Mouse (Mus musculus): Measurements from ENCODE around the gene Ttc7b. TPM values are rescaled to one million over a fixed set of nuclear protein-coding genes. Genes with fewer than 3 reads are reported as not detected.

Gene Ttc7b
- total RNA-seq, 2 experiments from 2014 or later, result 138 to 139 TPM

DNA sequence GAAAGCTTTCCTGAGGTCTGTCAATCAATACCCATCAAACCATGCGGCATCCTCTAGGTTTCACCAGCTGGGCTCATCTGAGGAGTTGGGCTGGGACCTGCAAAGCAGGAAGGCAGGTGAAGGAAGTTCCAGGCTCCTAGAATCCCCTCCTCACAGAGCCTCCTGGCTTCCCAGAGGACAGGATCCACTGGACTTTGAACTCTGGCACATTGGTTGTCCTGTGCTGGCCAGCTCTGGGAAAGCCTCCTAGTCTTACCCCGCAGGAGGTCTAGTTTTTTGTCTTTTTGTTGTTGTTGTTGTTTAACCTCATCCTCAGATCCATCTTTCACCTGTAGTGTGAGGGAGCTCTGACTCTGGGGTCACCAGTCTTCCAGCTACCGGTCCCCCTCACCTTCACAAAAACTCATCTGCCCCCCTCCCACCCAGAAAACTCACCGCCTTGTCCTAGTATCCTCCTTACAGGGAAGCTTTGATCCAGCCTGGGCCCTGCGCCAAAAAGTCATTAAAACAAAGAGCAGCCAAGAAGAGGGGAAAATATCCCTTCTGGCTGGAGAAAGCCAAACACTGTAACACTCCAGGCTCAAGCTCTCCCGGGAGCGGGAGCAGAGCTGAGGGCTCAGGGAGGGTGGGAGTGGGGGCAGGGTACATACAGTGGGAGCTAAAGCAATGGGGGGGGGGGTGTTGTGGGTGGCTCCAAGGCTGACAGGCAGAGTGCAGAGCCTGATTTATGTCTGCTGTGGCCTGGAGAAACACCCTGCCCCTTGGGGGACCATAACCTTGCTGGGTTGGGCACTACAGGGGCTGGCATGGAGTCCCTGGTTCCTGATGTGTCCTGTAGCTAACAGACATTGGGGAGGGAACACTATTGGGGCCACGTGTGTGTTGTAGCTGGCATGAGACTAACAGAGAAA, 231.1 kb downstream of the Ttc7b start:
- peak; percentile 62 to 85 for DNase-seq
- intact Hi-C loops (cut with DNase I), result no loop called here

DNA sequence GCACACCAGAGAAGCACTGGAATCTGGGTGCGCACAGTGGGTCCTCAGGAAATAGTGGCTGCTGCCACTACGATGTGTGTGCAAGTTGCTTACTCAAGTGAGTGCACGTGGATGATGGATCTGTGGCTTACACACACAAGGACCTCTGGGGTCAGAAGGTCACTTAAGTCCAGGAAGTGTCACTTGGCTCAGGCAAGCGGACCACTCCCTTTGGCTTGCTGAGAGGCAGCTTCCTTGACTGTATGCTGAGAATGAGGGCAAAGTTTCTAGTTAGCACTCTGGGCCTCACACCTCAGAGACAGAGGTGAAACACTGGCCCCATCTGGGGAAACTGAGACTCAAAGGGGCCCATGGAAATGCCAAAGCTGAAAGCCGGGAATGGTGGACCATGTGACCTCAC, 232.6 kb downstream of the Ttc7b start:
- DNase-seq, result no peak
- intact Hi-C loops (cut with DNase I), result no loop called here

DNA sequence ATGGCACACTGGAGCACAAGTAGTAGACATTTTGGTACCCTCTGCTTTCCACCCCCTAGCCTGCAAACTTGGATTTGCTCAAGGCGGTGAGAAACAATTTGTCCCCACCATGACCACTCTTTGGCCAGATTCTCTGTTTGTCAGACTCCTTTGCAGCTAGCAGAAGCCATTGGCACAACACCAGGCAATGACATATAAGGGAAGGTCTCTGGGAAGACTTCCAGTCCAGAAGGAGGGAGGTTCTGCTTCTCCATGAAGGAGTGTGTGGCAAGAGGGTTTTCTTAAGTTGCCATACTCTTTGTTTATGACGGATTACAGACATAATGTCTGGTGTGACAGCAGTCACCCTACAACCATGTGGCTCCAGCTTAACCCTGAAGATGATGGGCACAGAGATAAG, 233.1 kb downstream of the Ttc7b start:
- intact Hi-C loops (cut with DNase I), result no loop called here
- no peak for DNase-seq

DNA sequence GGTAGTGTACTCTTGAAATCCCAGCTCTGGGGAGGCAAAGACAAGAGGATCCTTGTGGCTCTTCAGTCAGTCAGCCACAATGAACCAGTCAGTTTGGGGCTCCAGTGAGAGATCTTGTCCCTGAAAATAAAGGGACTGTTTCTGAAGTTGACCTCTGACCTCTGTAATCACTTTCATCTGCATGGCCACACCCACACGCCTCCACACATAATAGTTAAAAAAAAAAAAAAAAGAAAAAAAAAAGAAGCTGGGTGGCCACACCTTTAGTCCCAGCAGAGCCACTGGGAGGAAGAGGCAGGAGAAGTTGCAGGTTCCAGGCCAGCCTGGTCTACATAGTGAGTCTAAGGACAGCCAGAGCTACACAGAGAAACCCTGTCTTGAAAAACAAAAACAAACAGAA, 237.3 kb downstream of the Ttc7b start:
- no peak for DNase-seq
- intact Hi-C loops (cut with DNase I), result no loop called here

DNA sequence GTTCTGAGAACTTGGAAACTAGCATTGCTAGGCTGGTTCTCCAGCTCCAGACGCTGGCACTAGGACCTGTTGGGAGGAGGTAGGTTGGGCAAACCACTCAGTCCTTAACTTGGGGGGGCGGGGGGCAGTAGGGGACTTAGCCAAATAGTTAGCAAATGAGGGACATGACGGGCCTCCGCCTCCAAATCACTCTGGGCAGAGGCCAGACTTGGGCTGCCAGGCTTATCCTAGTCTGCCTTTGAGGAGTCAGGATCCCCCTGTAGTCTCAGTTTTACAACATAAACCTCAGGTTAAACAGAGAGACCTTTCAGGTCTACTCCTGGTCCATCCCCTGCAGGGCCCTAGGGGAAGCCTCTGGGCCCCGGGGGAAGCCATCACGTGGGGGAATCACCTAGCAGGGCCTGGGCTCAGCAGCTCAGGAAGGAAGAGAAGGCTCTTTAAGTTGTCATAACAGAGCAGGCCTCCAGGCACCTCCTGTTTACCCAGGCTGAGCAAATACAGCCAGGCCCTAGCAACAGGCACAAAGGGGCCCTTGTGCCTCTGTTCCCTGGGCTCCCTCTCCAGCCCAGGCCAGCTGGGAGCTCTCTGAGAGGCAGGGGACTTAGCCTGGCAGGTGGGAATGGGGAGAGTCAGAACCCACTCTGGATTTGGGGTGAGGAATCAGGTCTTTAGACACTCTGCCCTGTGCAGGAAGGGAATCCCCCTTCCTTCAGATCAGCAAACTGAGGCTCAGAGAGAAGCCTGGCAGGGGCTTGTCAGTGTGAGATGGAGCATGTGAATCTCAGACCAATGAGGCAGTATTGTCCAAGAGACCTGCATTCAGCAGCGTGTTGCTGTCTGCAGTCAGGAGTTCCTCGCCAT, 238.4 kb downstream of the Ttc7b start:
- no peak for DNase-seq

DNA sequence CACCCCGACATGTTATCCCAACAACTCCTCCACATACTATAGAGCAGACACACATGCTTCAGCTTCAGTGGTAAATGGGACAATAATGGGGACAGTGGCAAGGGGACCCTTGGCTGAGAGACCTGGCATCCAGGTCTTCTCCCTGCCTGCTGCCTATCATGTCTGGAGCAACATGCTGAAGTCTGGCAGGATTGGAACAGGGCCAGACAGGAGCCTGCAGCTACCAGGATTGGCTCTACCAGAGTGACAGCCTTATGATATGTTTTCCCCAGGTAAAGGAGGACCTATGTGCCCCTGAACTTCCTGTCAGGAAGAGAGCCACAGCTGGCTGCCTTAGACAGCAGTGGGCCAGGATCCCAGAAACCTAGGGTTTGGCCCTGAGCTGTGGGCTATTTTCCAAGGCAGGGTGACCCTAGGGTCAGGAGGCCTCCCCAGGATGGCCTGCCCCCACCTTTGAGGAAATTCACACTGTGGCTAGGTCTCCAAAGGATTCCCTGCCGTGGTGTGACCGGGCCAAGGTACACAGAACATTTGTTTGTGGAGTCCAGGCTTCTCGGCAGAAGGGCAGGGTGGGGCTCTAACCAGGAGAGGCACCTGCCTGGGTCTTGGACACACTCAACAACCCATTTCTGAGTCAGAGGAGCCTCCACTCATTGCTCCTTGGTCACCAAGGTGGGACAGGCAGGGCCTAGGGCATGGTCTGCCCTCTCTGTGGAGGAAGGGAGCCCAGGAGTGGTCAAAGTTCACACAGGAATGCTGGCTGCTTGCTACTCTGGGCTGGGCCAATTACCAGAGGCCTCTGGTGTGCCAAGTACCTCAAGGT, 239.4 kb downstream of the Ttc7b start:
- no peak for DNase-seq
- intact Hi-C loops (cut with DNase I), result no loop called here

More for the DNA sequence above, 238.4 kb downstream of the Ttc7b start:
- intact Hi-C loops (cut with DNase I), result no loop called here

DNA sequence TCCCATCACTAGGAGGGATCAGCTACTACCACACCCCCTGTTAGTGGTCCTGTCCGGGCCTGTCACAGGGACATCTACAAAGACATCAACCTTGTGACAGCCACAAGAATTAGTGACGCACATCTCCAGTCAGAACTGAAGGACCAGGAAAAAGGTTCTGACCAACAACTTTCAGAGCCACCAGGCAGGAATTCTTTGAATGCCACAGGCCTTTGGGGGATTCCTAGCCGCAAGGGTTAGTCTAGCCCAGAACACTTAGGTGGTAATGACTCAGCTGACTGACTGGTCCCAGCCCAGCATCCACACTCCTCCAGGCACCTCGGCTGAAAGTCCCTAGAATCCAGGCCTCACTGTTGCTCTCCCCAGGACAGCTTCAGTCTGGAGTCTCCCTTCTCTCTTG, 240.7 kb downstream of the Ttc7b start:
- intact Hi-C loops (cut with DNase I), result no loop called here
- DNase-seq, result no peak

DNA sequence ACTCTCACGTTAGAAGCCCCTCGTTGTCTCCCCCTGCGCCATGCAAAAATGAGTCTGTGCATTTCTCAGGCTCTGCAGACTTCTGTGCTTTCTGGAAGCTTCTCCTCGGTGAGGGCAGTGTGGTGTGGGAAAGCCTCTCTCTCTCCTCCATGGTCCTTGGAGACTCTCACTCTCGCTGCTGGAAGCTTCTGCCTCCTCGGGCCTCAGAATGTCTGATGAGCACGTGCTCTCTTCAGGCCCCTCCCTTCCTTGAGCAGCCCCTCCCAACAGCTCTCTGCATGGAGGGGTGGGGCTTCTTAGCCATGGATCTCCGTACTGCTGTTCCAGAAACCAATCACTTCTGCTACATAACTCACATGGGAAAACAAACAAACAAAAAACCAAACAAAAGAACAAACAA, 242.3 kb downstream of the Ttc7b start:
- intact Hi-C loops (cut with DNase I), result no loop called here
- no peak for DNase-seq

DNA sequence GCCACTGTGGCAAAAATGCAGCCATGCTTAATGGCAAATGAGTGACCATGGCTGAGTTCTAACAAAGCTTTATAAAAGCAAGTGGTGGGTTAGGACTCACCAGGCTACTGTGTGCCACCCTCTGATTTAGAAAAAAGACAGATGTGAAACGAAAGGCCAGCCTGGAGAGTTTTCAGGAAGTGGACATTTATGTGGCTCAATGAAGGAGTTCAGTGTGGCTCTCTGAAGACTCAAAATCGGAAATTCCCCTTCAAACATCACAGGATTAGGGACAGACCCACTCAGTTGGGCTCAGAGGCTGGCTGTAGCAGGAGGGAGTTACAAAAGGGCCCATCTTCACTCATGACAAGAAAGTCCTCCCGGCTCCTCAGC, 243.1 kb downstream of the Ttc7b start:
- intact Hi-C loops (cut with DNase I), result no loop called here
- DNase-seq, result no peak

DNA sequence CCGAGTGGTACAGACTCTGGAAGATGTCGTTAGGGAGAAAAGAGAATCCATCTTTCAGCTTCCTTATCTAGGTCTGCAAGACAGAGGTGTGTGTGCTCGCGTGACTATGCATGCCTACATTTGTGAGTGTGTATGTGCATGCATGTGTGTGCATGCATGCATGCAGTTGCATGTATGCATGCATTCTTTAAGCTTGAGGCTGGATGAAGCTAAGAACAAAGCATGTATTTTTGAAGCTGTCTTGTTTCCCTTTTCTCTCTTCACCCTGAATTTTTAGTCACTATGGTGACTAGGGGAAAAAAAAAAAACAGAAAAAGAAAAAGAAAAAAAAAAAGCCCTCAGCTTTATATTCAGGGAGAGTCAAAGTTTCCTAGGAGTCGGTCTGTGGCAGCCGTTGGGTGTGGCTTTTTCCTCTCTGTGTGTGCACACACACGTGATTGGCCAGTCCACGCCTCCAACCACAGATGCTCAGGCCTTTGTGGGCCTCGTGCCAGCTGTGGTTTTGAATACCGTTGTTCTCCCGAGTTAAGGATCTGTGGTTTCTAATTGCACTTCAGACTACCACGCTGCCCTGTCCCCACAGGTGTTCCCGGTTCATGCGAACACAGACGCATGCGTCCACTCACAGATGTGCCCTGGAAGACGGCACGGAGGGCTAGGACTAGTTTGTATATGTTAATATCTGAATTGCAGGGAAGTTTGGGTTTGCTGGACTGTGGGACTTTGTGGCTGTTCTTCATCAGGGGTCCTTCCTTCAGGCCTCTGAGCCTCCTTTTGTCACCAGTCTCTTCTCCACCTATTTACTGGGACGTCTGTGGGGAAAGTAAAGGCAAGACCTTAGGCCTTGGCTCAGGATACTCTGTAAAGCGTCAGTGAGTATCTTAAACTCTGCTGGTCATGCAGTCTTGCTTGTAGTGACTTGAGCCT, 243.8 kb downstream of the Ttc7b start:
- intact Hi-C loops (cut with DNase I), result no loop called here
- DNase-seq, result peak; percentile 69 to 81

DNA sequence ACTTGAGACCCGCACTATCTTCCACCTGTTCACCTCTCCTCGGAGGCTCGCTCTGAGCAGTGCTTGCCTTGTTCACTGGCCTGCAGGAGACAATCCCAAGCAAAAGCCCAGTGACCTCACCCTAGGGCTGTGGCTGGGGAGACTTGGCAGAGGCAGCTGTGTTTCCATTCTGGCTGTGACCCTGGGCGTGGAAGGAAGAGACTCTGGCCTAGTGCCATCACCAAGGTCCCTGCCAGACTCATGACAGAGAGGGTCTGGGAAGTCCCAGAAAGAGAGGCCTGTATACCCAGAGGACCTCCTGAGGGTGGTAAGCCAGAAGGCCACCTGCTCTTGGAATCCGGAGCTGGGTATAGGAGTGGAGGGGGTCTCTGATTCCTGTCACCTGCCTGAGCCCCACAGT, 244.8 kb downstream of the Ttc7b start:
- intact Hi-C loops (cut with DNase I), result loop anchor here (1.0 kb wide), 1 partner anchor 56 kb away; no protein-coding TSS in a partner anchor
- peak; percentile 87 for DNase-seq

DNA sequence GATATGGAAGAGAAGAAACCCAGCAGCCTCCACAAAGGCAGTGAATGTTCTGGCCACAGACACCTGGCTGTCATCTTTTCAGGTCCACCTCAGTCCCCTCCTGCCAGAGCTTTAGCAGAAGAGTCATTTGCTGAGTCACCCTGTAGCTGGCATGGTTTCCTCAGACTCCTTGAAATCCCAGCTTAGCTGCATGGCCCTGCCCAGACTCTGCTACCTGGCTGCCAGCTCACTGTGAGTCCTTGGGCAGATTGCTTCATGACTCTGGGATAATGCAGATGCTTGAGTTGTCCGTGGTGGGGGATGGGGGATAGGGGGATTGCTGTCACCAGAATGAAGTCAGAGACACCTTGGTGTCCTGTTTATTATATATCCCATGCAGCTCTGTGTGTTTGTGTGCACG, 247.6 kb downstream of the Ttc7b start:
- intact Hi-C loops (cut with DNase I), result no loop called here

DNA sequence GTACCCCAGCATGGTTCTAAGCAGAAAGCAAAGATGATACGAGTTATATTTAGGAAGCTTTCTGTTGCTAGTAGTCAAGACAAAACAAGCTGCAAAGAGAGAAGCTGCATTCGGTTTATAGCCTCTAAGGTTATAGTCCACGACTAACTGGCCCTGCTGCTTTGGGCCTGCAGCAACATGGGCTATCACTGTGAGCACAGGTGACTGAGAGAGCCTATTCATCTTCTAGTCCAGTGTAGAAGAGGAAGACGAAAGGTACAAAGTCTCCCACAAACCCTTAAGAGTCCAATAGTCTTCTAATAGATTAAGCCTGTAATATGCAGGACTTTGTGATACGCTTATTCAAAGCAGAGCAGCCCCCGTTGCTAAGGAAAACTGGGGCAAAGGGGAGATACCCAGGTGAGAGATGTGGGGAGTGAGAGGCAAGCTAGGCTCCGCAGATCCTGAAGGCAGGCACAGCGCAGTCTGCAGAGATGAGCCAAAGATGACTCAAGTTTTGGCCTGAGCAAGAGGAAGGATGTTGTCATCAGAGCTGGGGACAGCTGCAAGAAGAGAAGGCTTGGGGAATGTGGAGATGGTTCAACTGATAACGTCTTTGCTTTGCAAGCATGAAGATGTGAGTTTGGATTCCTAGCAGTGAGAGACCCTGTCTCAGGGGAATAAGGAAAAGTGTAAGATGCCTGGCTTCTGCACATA, 250.5 kb downstream of the Ttc7b start:
- no peak for DNase-seq
- intact Hi-C loops (cut with DNase I), result no loop called here

More for the DNA sequence above, 247.6 kb downstream of the Ttc7b start:
- DNase-seq, result no peak

DNA sequence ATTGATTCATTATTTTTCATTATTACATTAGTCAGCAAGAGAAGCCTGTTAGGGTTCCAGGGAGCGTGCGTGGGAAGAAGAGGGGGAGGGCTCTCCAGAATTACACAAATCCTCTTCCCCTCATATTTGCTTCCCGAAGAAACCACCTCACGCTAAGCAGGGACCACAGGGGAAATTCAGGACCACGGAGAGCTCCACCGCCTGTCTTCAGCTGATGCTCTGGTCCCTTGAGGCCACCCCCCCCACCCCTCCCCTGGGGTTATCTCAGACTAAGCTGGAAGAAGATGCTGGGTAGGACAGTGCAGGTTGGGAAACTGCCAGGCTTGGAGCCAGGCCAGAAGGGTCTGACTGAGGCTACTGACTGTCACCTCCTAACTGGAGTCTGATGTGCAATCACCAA, 252.6 kb downstream of the Ttc7b start:
- intact Hi-C loops (cut with DNase I), result no loop called here
- DNase-seq, result peak in 1 of 2 experiments; percentile 41

DNA sequence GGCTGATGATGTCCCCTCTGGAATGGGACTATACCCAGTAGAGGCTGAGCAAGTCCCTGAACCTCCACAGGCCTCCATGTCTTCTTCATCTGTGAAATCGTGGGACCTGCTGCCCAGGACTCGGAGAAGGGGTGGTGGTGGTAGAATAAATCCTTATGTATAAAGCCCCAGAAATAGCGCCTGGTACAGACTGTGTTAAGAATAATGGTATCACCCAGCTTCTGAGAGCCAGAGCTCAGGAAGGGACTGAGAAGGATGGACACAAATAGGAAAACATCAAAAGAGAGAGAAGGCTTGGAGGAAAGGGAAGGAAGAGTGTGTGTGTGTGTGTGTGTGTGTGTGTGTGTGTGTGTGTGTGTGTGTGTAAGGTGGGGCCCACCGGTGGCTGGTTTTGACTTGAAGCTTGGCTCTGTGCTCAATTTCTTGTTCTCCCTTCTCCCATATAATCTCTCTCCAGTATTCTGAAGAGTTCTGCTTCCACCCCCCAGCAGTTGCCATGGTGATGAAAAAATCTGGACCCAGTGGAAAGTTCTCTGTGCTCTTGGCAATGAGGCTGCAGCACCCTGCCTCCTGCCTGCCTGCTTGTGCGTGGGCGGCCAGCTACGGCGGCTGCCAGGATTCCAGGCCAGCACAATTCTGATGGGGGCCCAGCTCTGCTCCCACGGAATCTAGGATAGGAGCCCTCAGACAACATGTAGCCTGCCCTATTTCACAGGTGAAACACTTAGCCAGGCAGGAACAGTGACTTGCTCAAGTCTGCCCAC, 254.9 kb downstream of the Ttc7b start:
- peak in 1 of 2 experiments; percentile 42 for DNase-seq
- intact Hi-C loops (cut with DNase I), result no loop called here

DNA sequence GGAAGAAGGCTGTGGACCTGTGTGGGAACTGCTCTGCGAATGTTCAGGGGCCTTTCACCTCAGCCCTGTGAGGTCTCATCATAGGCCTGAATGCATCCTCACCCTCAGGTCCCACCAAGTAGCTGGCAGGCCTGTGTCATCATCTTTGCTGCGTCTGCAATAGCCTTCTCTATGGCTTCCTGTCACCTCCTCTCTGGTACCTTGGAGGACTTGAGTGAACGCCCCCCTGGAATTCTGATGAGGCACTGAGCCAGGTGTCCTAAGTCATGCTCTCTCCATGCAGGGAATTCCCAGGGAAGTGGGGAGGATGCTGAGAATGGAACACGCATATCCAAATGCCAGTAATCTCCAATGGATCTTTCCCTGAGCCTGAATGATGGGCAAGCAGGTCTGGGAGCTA, 255.7 kb downstream of the Ttc7b start:
- DNase-seq, result no peak
- intact Hi-C loops (cut with DNase I), result no loop called here

DNA sequence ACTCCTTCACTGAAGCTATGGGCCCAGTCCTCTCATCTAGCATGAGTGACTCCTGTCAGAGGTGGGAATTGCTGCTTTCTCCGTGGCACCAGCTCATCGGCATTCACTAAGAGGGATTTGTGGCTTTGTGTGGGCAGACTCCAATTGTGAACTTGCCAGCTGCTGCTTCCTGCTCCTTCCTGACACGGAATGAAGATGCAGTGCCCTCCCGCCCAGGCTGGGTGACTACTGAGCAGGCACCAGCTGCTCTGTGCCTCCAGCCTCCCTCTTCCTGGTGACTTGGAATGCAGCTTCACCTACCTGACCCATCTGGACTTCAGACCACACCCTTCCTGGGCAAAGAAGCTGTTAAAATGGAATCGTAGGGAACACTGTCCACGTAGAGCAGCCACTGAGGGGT, 257.8 kb downstream of the Ttc7b start:
- DNase-seq, result no peak
- intact Hi-C loops (cut with DNase I), result no loop called here

DNA sequence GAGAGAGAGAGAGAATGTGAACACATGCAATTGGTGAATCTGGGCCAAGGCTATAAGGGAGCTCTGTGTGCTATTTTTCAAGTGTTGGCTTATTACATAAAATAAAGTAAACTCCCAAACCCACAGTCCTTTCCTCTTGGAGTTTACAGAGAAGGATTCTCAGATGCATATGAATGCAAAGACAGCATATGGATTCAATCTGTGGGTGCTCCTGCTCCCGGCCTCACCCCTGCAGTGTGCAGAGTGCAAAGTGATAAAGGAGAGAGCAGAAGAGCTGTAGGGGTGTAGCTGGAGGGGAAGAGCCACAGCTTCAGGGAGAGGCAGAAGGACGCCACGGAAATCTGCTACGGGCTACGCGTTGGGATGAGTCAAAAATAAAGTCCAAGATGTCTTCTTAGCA, 258.9 kb downstream of the Ttc7b start:
- no peak for DNase-seq
- intact Hi-C loops (cut with DNase I), result no loop called here
